Mouse (Mus musculus) stomach, adult 2 months (tissue): ENCODE measurements around the gene Alox5. TPM values are rescaled to one million over a fixed set of nuclear protein-coding genes. Genes with fewer than 3 reads are reported as not detected.

ENCODE experiments used
- polyA plus RNA-seq: library from polyadenylated mRNA; depleted of rRNA; stranded (reverse); fragments of >200 nt; gene quantifications from 2 replicates; pipeline ENCODE4 v1.2.3, GENCODE M21; 2012; rRNA removed

Gene Alox5
- polyA plus RNA-seq: 2.3 and 2.5 TPM in 2 replicates

DNA sequence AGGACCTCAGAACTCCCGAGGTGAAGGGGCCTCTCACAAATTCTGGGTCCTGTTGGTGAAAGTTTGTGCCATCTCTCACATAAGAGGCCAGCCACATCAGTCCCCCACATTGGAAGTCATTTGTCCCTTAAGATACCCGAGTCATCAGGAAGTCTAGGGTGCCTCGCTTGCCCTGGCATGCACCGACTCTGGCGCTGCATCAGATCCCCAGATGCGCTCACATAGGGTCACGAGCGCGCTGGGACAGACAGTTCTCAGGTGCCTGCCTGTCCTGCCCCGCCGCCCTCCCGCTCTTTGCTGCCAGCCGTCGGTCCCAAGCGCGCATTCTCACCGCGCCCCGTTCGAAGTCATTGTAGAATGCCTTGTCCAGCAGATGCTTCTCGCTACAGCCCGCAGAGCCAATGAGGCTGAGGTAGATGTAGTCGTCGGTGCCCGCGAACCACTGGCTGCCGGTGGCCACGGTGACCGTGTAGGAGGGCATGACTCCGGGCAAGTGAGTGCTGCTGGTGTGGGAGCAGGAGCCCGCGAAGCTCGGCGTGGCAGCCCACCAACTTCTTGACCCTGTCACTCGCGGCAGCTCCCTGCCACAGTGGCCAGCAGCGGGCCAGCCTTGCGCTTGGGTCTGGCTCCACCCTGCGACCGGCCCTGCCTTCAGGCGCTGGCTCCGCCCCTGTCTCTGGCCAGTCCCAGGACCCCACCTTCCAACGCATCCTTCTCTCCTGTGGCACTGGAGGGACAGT lies at the start of gene Alox5:
Gene Alox5 (minus strand): TSS at position 635 of the 740 bp plus-strand sequence.

DNA sequence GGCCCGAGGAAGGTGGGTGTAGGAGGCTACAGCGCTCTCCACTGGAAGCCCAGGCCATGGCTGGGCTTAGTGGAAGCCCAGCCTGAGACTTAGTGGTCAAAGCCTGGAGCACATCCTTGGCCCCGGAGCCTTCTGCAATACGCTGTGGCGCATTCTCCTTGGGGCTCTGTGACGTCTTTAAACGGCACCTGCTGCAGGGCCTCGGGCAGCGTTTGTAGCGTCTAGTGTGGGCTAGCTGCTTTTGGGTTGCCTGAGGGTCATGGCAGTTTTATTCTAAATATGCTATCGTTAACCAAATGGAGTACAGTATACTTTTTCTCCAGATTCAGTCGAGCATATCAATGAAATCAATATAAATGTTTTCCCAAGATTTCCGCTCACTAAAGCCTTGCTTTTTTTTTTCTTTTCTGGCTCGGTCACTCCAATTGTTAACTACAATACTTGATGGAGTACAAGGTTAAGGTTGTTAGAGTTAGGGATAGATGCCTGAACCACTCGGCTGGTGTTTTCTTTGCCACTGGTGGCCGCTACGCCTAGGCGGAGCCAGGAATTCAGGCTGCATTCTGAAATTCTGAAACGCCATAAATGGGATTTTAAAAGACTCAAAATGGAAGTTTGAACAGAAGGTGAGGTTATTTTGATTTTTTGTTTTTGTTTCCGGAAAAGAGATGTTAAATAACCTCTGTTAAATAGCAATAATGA lies 45.5 kb upstream of the Alox5 start, which contains the start of gene Olfr212:
Gene Olfr212 (plus strand): TSS at position 215 of the 702 bp plus-strand sequence.

DNA sequence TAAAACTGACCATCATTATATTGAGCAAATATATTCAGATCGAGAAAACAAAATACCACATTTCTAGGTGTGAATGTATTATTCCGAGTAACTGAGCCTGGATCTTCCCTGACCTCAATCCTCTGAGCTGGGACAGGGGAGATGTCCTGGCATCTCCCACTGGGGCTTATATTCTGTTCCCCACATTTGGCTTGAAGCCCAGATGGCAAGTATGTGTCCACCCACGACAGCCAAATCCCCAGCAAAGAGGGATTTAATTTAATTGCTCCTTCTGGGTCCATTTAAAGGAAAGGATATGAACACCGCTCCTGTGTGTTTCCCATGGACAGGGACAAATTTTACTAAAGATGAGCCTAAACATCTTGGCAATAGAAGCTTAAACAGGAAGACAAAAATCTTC lies 27.8 kb upstream of the Alox5 start, which contains the start of gene Olfr211:
Gene Olfr211 (plus strand): TSS at position 301 of the 400 bp plus-strand sequence.

Other genes starting within 250 kb of the Alox5 start
- 0.02 TPM in 1 of 2 replicates, not detected in the other for gene Zfand4, start 197.0 kb downstream of the Alox5 start, polyA plus RNA-seq
- gene March8, start 123.2 kb downstream of the Alox5 start, polyA plus RNA-seq: 16.4 and 20.7 TPM in 2 replicates
- gene Olfr211, start 27.9 kb upstream of the Alox5 start, polyA plus RNA-seq: not detected in 2 replicates
- not detected in 2 replicates for gene Olfr212, start 45.3 kb upstream of the Alox5 start, polyA plus RNA-seq
- not detected in 2 replicates for gene Olfr213, start 77.3 kb upstream of the Alox5 start, polyA plus RNA-seq
- not detected in 2 replicates for gene Gm5580, start 90.0 kb upstream of the Alox5 start, polyA plus RNA-seq
- not detected in 2 replicates for gene Olfr214, start 93.1 kb upstream of the Alox5 start, polyA plus RNA-seq
- gene Olfr215, start 123.0 kb upstream of the Alox5 start, polyA plus RNA-seq: not detected in 2 replicates
- 3.8 and 4.4 TPM in 2 replicates for gene Zfp422, start 167.8 kb upstream of the Alox5 start, polyA plus RNA-seq
- 7.7 and 9.2 TPM in 2 replicates for gene Depp1, start 189.4 kb upstream of the Alox5 start, polyA plus RNA-seq
- 1.5 and 2.3 TPM in 2 replicates for gene Rassf4, start 212.8 kb upstream of the Alox5 start, polyA plus RNA-seq